Comparison of ENCODE assay signal across 22 mouse cellular contexts in the genomic region with DNA sequence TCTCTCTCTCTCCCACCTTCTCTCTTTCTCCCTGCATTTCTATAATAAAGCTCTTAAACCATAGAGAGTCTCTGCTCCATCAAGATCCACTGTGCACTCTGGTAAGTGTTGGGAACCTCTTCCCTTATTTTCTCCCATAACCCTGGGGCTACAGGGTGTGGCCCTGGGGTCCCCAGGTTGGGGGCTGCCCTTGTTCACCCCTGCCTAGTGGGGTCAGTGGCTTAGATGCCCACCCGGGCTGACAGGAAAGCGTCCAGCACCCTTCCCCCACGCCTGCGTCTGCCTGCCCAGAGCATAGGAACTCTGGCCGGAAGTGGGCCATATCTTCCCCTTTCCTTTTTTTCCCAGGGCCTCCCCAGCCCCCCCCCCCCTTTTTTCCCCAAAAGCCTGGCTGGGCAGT.
"Had no signal": no experiment of that assay in that cellular context is flagged by ENCODE, and none has a peak within 500 bp of the region (broad histone marks: within the 10 kb centered on the region; RNA-seq: fewer than 3 reads in every experiment).

No protein-coding gene starts in this region.

- H3K4me2 ChIP-seq: limb, embryonic 13.5 days; liver, embryonic 15.5 days; midbrain, embryonic 15.5 days; neural tube, embryonic 12.5 days; stomach, embryonic 15.5 days had no signal

- ATAC-seq: intestine, postnatal 0 days; midbrain, embryonic 15.5 days had no signal

- H3K9me3 ChIP-seq: limb, embryonic 13.5 days; liver, embryonic 15.5 days; midbrain, embryonic 15.5 days; neural tube, embryonic 12.5 days; stomach, embryonic 15.5 days had no signal

- H3K36me3 ChIP-seq: limb, embryonic 13.5 days; liver, embryonic 15.5 days; midbrain, embryonic 15.5 days; neural tube, embryonic 12.5 days; stomach, embryonic 15.5 days had no signal

- H3K4me3 ChIP-seq: layer of hippocampus, adult 2 months; left cerebral cortex, adult 2 months; limb, embryonic 13.5 days; liver, embryonic 15.5 days; midbrain, embryonic 15.5 days; myocyte; neural tube, embryonic 12.5 days; stomach, embryonic 15.5 days had no signal

- H3K27me3 ChIP-seq: limb, embryonic 13.5 days; liver, embryonic 15.5 days; midbrain, embryonic 15.5 days; neural tube, embryonic 12.5 days; stomach, embryonic 15.5 days had no signal

- H3K27ac ChIP-seq: kidney, postnatal 0 days; layer of hippocampus, adult 2 months; left cerebral cortex, adult 2 months; limb, embryonic 13.5 days; liver, embryonic 15.5 days; macrophage; midbrain, embryonic 15.5 days; neural tube, embryonic 12.5 days; stomach, embryonic 15.5 days had no signal

- H3K4me1 ChIP-seq: limb, embryonic 13.5 days; liver, embryonic 15.5 days; midbrain, embryonic 15.5 days; stomach, embryonic 15.5 days had no signal

- H3K9ac ChIP-seq: limb, embryonic 13.5 days; liver, embryonic 15.5 days; midbrain, embryonic 15.5 days; neural tube, embryonic 12.5 days; stomach, embryonic 15.5 days had no signal

- DNase-seq: kidney, adult 2 months; kidney, postnatal 25 days; layer of hippocampus, adult 9-11 months; layer of hippocampus, postnatal 36 days; left cerebral cortex, postnatal 4 days; lung, adult 2 months; lung, postnatal 14 days; retina, postnatal 1 day; right cerebral cortex, postnatal 25 days; spleen, adult 18-20 months; thymus, postnatal 25 days had no signal
